Mouse (Mus musculus) cerebellum, adult 2 months (tissue): ENCODE measurements around the gene Mras.

ENCODE experiments used
- CTCF ChIP-seq: fragments of 200-500 bp; IDR thresholded peaks from 2 replicates; pipeline ENCODE4 v1.5.1; 2011; ENCODE audit warnings: low read depth, mild to moderate bottlenecking, control low read depth, low read length, moderate library complexity, borderline replicate concordance; ENCODE audit not compliant: insufficient read depth
- POLR2A ChIP-seq: fragments of 200-500 bp; IDR thresholded peaks from 2 replicates; pipeline ENCODE4 v1.6.1; 2011; ENCODE audit warnings: low read length, control low read depth, borderline replicate concordance; ENCODE audit not compliant: insufficient read depth

- no peak for TF ChIP-seq CTCF
- no peak for TF ChIP-seq POLR2A
These were observed 1.9 kb upstream of the Mras start for GRCm38 (mm10) chr9:99439064-99439463.
